Mouse (Mus musculus): ENCODE measurements around the gene Larp1b. TPM values are rescaled to one million over a fixed set of nuclear protein-coding genes. Genes with fewer than 3 reads are reported as not detected.
A peak's percentile ranks its signal among the peaks of the same experiment; 100 is the strongest.

Gene Larp1b
- total and polyA plus RNA-seq, 2 experiments from 2014 or later = 20.7 to 35.4 TPM

GRCm38 (mm10) chr3:40958831-40959230, 9.2 kb downstream of the Larp1b start:
- Histone ChIP-seq H3K4me3 (ENCODE audit: low read depth, low read length) (no peak overlapping the region), H3K9ac (replicated peaks; ENCODE audit: low read depth, low read length) (no peak overlapping the region), H3K4me1 (ENCODE audit: control insufficient read depth, insufficient read depth) (no peaks in the 10 kb centered on the region), H3K4me2 (ENCODE audit: low read depth, low read length) (no peak overlapping the region), H3K9me3 (replicated peaks; ENCODE audit: control insufficient read depth, low read length) (no peaks in the 10 kb centered on the region), H3K27ac (ENCODE audit: low read depth) (no peak overlapping the region), H3K27me3 (ENCODE audit: control insufficient read depth, insufficient read depth, low read length) (no peaks in the 10 kb centered on the region), H3K36me3 (replicated peaks; ENCODE audit: control insufficient read depth, insufficient read depth, low read length) (no peaks in the 10 kb centered on the region)
- TF ChIP-seq EP300 (IDR thresholded peaks at IDR 0.05; ENCODE audit: low read depth) (no peak), CTCF (IDR thresholded peaks at IDR 0.05; ENCODE audit: low read depth) (no peak)
- ATAC-seq (ENCODE audit: insufficient read depth, low read depth) = no peak
- no peak for DNase-seq (ENCODE audit: low spot score)

- Histone ChIP-seq H3K27me3 (ENCODE audit: control insufficient read depth, insufficient read depth, low read length) (no peaks in the 10 kb centered on the region), H3K9ac (replicated peaks; ENCODE audit: low read depth, low read length) (no peak overlapping the region), H3K4me2 (ENCODE audit: low read depth, low read length) (no peak overlapping the region), H3K4me1 (ENCODE audit: control insufficient read depth, insufficient read depth) (no peaks in the 10 kb centered on the region), H3K4me3 (ENCODE audit: low read depth, low read length) (no peak overlapping the region), H3K36me3 (replicated peaks; ENCODE audit: control insufficient read depth, insufficient read depth, low read length) (peaks cover 10% of the 10 kb centered on the region; the same call in 1 of the 2 replicates), H3K9me3 (replicated peaks; ENCODE audit: control insufficient read depth, low read length) (no peaks in the 10 kb centered on the region), H3K27ac (ENCODE audit: low read depth) (no peak overlapping the region)
- ATAC-seq (ENCODE audit: insufficient read depth, low read depth) = no peak
- TF ChIP-seq CTCF (IDR thresholded peaks at IDR 0.05; ENCODE audit: low read depth) (no peak), EP300 (IDR thresholded peaks at IDR 0.05; ENCODE audit: low read depth) (no peak)
- DNase-seq (ENCODE audit: low spot score) = no peak
Observed at GRCm38 (mm10) chr3:40980758-40981157, 31.1 kb downstream of the Larp1b start.

GRCm38 (mm10) chr3:40987539-40987938, 37.9 kb downstream of the Larp1b start:
- no peak overlapping the region for H3K27ac ChIP-seq (ENCODE audit: low read depth)
- H3K4me3 ChIP-seq (ENCODE audit: low read depth, low read length) = no peak overlapping the region
- H3K9me3 ChIP-seq (replicated peaks; ENCODE audit: control insufficient read depth, low read length) = no peaks in the 10 kb centered on the region
- no peak for TF ChIP-seq EP300 (IDR thresholded peaks at IDR 0.05; ENCODE audit: low read depth)
- no peak for TF ChIP-seq CTCF (IDR thresholded peaks at IDR 0.05; ENCODE audit: low read depth)
- no peak overlapping the region for H3K9ac ChIP-seq (replicated peaks; ENCODE audit: low read depth, low read length)
- DNase-seq (ENCODE audit: low spot score) (no peak), ATAC-seq (ENCODE audit: insufficient read depth, low read depth) (no peak)
- H3K4me1 ChIP-seq (ENCODE audit: control insufficient read depth, insufficient read depth) = no peaks in the 10 kb centered on the region
- no peak overlapping the region for H3K4me2 ChIP-seq (ENCODE audit: low read depth, low read length)
- WGBS = 67% methylated on average over 5 of the region's 5 CpGs
- peaks cover 4% of the 10 kb centered on the region for H3K36me3 ChIP-seq (replicated peaks; ENCODE audit: control insufficient read depth, insufficient read depth, low read length)
- H3K27me3 ChIP-seq (ENCODE audit: control insufficient read depth, insufficient read depth, low read length) = no peaks in the 10 kb centered on the region

- DNase-seq (ENCODE audit: low spot score) (peak; percentile 12), ATAC-seq (ENCODE audit: insufficient read depth, low read depth) (peak; percentile 62; the same call in 1 of the 2 replicates)
- Histone ChIP-seq H3K36me3 (replicated peaks; ENCODE audit: control insufficient read depth, insufficient read depth, low read length) (peaks cover 4% of the 10 kb centered on the region), H3K9me3 (replicated peaks; ENCODE audit: control insufficient read depth, low read length) (no peaks in the 10 kb centered on the region), H3K4me1 (ENCODE audit: control insufficient read depth, insufficient read depth) (no peaks in the 10 kb centered on the region), H3K4me2 (ENCODE audit: low read depth, low read length) (no peak overlapping the region), H3K27ac (ENCODE audit: low read depth) (no peak overlapping the region), H3K27me3 (ENCODE audit: control insufficient read depth, insufficient read depth, low read length) (no peaks in the 10 kb centered on the region), H3K4me3 (ENCODE audit: low read depth, low read length) (no peak overlapping the region), H3K9ac (replicated peaks; ENCODE audit: low read depth, low read length) (no peak overlapping the region)
- WGBS = 53% methylated on average over 2 of the region's 2 CpGs
- TF ChIP-seq EP300 (IDR thresholded peaks at IDR 0.05; ENCODE audit: low read depth) = no peak
- TF ChIP-seq CTCF (IDR thresholded peaks at IDR 0.05; ENCODE audit: low read depth) = peak; percentile 44
Observed at GRCm38 (mm10) chr3:40988722-40989121, 39.1 kb downstream of the Larp1b start.

- TF ChIP-seq EP300 (IDR thresholded peaks at IDR 0.05; ENCODE audit: low read depth) = no peak
- no peak for TF ChIP-seq CTCF (IDR thresholded peaks at IDR 0.05; ENCODE audit: low read depth)
- no peaks in the 10 kb centered on the region for H3K4me1 ChIP-seq (ENCODE audit: control insufficient read depth, insufficient read depth)
- H3K36me3 ChIP-seq (replicated peaks; ENCODE audit: control insufficient read depth, insufficient read depth, low read length) = peaks cover 4% of the 10 kb centered on the region
- H3K27me3 ChIP-seq (ENCODE audit: control insufficient read depth, insufficient read depth, low read length) = no peaks in the 10 kb centered on the region
- H3K9ac ChIP-seq (replicated peaks; ENCODE audit: low read depth, low read length) = no peak overlapping the region
- no peaks in the 10 kb centered on the region for H3K9me3 ChIP-seq (replicated peaks; ENCODE audit: control insufficient read depth, low read length)
- WGBS = 70% methylated on average over 3 of the region's 3 CpGs
- no peak for ATAC-seq (ENCODE audit: insufficient read depth, low read depth)
- no peak overlapping the region for H3K4me2 ChIP-seq (ENCODE audit: low read depth, low read length)
- DNase-seq (ENCODE audit: low spot score) = no peak
- H3K27ac ChIP-seq (ENCODE audit: low read depth) = no peak overlapping the region
- no peak overlapping the region for H3K4me3 ChIP-seq (ENCODE audit: low read depth, low read length)
Observed at GRCm38 (mm10) chr3:40991541-40991940, 41.9 kb downstream of the Larp1b start.

- WGBS = 77% methylated on average over 1 of the region's 1 CpGs
- H3K27ac ChIP-seq (ENCODE audit: low read depth) = no peak overlapping the region
- peaks cover 4% of the 10 kb centered on the region for H3K36me3 ChIP-seq (replicated peaks; ENCODE audit: control insufficient read depth, insufficient read depth, low read length)
- TF ChIP-seq EP300 (IDR thresholded peaks at IDR 0.05; ENCODE audit: low read depth) = no peak
- TF ChIP-seq CTCF (IDR thresholded peaks at IDR 0.05; ENCODE audit: low read depth) = no peak
- no peak overlapping the region for H3K4me2 ChIP-seq (ENCODE audit: low read depth, low read length)
- H3K9me3 ChIP-seq (replicated peaks; ENCODE audit: control insufficient read depth, low read length) = no peaks in the 10 kb centered on the region
- H3K9ac ChIP-seq (replicated peaks; ENCODE audit: low read depth, low read length) = no peak overlapping the region
- no peaks in the 10 kb centered on the region for H3K4me1 ChIP-seq (ENCODE audit: control insufficient read depth, insufficient read depth)
- no peak overlapping the region for H3K4me3 ChIP-seq (ENCODE audit: low read depth, low read length)
- DNase-seq (ENCODE audit: low spot score) (no peak), ATAC-seq (ENCODE audit: insufficient read depth, low read depth) (no peak)
- no peaks in the 10 kb centered on the region for H3K27me3 ChIP-seq (ENCODE audit: control insufficient read depth, insufficient read depth, low read length)
Observed at GRCm38 (mm10) chr3:40995161-40995560, 45.5 kb downstream of the Larp1b start.

Measured in heart, postnatal 0 days (tissue).